In the genomic region with DNA sequence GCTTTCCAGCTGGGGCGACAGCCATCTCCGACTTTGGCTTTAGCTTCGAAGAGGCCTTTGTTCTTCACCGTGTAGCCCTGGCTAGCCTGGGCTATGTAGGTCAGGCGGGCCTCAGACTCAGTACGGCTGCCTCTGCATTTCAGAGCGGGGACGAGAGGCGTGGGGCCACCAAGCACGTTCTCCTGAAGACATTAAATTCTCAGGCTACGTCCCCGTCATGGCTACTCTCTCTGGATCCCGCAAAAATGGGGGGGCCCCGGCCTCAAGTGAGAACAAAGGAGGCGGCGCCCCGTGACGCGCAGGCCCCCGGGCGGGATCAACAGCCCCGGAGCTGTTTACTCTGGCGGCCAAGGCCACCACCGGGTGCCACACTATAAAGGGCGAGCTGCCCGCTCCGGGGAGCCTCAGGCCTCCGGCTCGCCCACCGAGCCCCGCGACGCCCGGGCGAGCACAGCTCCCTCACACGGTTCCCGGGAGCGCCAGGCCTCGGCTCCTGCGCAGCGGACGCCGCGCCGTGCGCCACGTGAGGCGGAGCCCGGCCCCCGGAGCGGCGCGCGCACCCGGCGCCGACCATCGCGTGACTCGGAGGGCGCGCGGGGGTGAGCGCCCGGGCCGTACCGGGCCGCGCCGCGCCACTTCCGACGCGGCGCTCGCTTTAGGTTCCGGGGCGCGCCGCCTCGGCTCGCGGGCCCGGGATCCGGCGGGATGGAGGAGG, we compare ENCODE assay signal across 8 mouse cellular contexts. TPM values are rescaled to one million over a fixed set of nuclear protein-coding genes. Genes with fewer than 3 reads are reported as not detected.
DNase-seq lines count a peak whose midpoint lies in the region; ATAC-seq and TF ChIP-seq lines count a peak whose summit lies in the region.

A gene (plus strand): TSS at position 599 of the 715 bp plus-strand sequence.

- peaks cover 21% of the 10 kb centered on the region for H3K4me1 ChIP-seq in bone marrow macrophage, adult 2 months (ENCODE audit: control insufficient read depth, insufficient read depth, low read length)
- H3K4me1 ChIP-seq in embryonic facial prominence, embryonic 15.5 days: peaks cover 19% of the 10 kb centered on the region
- peaks cover 18% of the 10 kb centered on the region for H3K4me1 ChIP-seq in heart, embryonic 11.5 days (ENCODE audit: control insufficient read depth, insufficient read depth, low read length)
- peaks cover 28% of the 10 kb centered on the region for H3K4me1 ChIP-seq in kidney, embryonic 16.5 days (ENCODE audit: insufficient read depth, low read length)
- H3K4me1 ChIP-seq in liver, adult 2 months (ENCODE audit: control insufficient read depth, insufficient read depth, low read length): peaks cover 34% of the 10 kb centered on the region

- H3K27ac ChIP-seq in bone marrow macrophage, adult 2 months (ENCODE audit: insufficient read depth, low read depth, low read length): peak within 1 kb of the TSS; percentile 91
- H3K27ac ChIP-seq in embryonic facial prominence, embryonic 15.5 days (replicated peaks): peak within 1 kb of the TSS; percentile 99
- peak within 1 kb of the TSS; percentile 97 for H3K27ac ChIP-seq in heart, embryonic 11.5 days (ENCODE audit: low read depth, low read length)
- H3K27ac ChIP-seq in kidney, embryonic 16.5 days (ENCODE audit: low read length): peak within 1 kb of the TSS; percentile 98
- H3K27ac ChIP-seq in liver, adult 2 months (replicated peaks; ENCODE audit: insufficient read depth, low read depth, low read length): peak within 1 kb of the TSS; percentile 100

- no peak for TF ChIP-seq CTCF in bone marrow macrophage, adult 2 months (IDR thresholded peaks at IDR 0.05; ENCODE audit: low read depth, low read length)
- 0 out of 2 replicates have a peak, but pooled peaks have one; percentile 4 for TF ChIP-seq CTCF in liver, adult 2 months (IDR thresholded peaks at IDR 0.05; ENCODE audit: low read depth, low read length)

- no peaks in the 10 kb centered on the region for H3K9me3 ChIP-seq in embryonic facial prominence, embryonic 15.5 days (replicated peaks)
- no peaks in the 10 kb centered on the region for H3K9me3 ChIP-seq in heart, embryonic 11.5 days (replicated peaks; ENCODE audit: control insufficient read depth, low read length)
- H3K9me3 ChIP-seq in kidney, embryonic 16.5 days (ENCODE audit: low read length): no peaks in the 10 kb centered on the region

- under 1% methylated on average over 86 of the region's 86 CpGs for WGBS in embryonic facial prominence, embryonic 15.5 days
- WGBS in heart, embryonic 11.5 days (ENCODE audit: insufficient replicate concordance): under 1% methylated on average over 54 of the region's 86 CpGs
- under 1% methylated on average over 81 of the region's 86 CpGs for WGBS in kidney, embryonic 16.5 days
- WGBS in liver, adult 2 months: 1% methylated on average over 72 of the region's 86 CpGs

- no peak for TF ChIP-seq POLR2A in bone marrow macrophage, adult 2 months (IDR thresholded peaks at IDR 0.05; ENCODE audit: borderline replicate concordance, low read depth, low read length)
- TF ChIP-seq POLR2A in liver, adult 2 months (IDR thresholded peaks at IDR 0.05; ENCODE audit: extremely low read depth, insufficient read depth, low read length): peak; percentile 59; the same call in 1 of the 2 replicates

- H3K36me3 ChIP-seq in embryonic facial prominence, embryonic 15.5 days: no peaks in the 10 kb centered on the region
- no peaks in the 10 kb centered on the region for H3K36me3 ChIP-seq in heart, embryonic 11.5 days (ENCODE audit: control insufficient read depth, insufficient read depth, low read length)
- H3K36me3 ChIP-seq in kidney, embryonic 16.5 days (ENCODE audit: insufficient read depth, low read length): no peaks in the 10 kb centered on the region
- peaks cover 2% of the 10 kb centered on the region; the same call in 1 of the 2 replicates for H3K36me3 ChIP-seq in liver, adult 2 months (ENCODE audit: control insufficient read depth, insufficient read depth, low read length)

- H3K27me3 ChIP-seq in embryonic facial prominence, embryonic 15.5 days: no peaks in the 10 kb centered on the region
- H3K27me3 ChIP-seq in heart, embryonic 11.5 days (ENCODE audit: control insufficient read depth, insufficient read depth, low read length): no peaks in the 10 kb centered on the region
- H3K27me3 ChIP-seq in kidney, embryonic 16.5 days (ENCODE audit: insufficient read depth, low read length): no peaks in the 10 kb centered on the region
- no peaks in the 10 kb centered on the region for H3K27me3 ChIP-seq in liver, adult 2 months (ENCODE audit: control insufficient read depth, insufficient read depth, low read length)

- DNase-seq in B cell, adult 2 months: peak; percentile 82 to 89
- peak; percentile 61 for DNase-seq in liver, adult 2 months (ENCODE audit: extremely low read depth, low read depth, low spot score)
- DNase-seq in spleen, postnatal 4 days (ENCODE audit: low spot score in 2 of 2): peak; percentile 71 to 87

- H3K9ac ChIP-seq in embryonic facial prominence, embryonic 15.5 days: peak within 1 kb of the TSS; percentile 89
- H3K9ac ChIP-seq in heart, embryonic 11.5 days (ENCODE audit: low read depth, low read length): peak within 1 kb of the TSS; percentile 97
- peak within 1 kb of the TSS; percentile 100 for H3K9ac ChIP-seq in kidney, embryonic 16.5 days (replicated peaks; ENCODE audit: low read length)
- peak within 1 kb of the TSS; percentile 98 for H3K9ac ChIP-seq in liver, adult 2 months (ENCODE audit: low read depth, low read length)

- H3K4me3 ChIP-seq in bone marrow macrophage, adult 2 months (ENCODE audit: insufficient read depth, low read length): peak within 1 kb of the TSS; percentile 99
- peak within 1 kb of the TSS; percentile 98 for H3K4me3 ChIP-seq in embryonic facial prominence, embryonic 15.5 days (replicated peaks)
- peak within 1 kb of the TSS; percentile 95 for H3K4me3 ChIP-seq in heart, embryonic 11.5 days (ENCODE audit: low read depth, low read length)
- peak within 1 kb of the TSS; percentile 98 for H3K4me3 ChIP-seq in kidney, embryonic 16.5 days (ENCODE audit: low read length)
- H3K4me3 ChIP-seq in liver, adult 2 months (ENCODE audit: insufficient read depth, low read depth, low read length): peak within 1 kb of the TSS; percentile 87

- peak within 1 kb of the TSS; percentile 77 for H3K4me2 ChIP-seq in embryonic facial prominence, embryonic 15.5 days (replicated peaks)
- H3K4me2 ChIP-seq in heart, embryonic 11.5 days: peak within 1 kb of the TSS; percentile 75
- peak within 1 kb of the TSS; percentile 67 for H3K4me2 ChIP-seq in kidney, embryonic 16.5 days (replicated peaks; ENCODE audit: low read depth, low read length)

- peak; percentile 95 for ATAC-seq in embryonic facial prominence, embryonic 15.5 days (ENCODE audit: insufficient number of reproducible peaks, low FRiP score, low TSS enrichment, low read depth)
- peak; percentile 90 for ATAC-seq in heart, embryonic 11.5 days (replicated peaks; ENCODE audit: insufficient number of reproducible peaks, low FRiP score, low TSS enrichment)
- ATAC-seq in kidney, embryonic 16.5 days (ENCODE audit: low FRiP score, low TSS enrichment): peak; percentile 94
- peak; percentile 50 for ATAC-seq in monocyte, adult 5-6 weeks (replicated peaks; ENCODE audit: insufficient number of reproducible peaks, low FRiP score, low TSS enrichment, poor library complexity, severe bottlenecking)

- peaks cover 20% of the 10 kb centered on the region; the same call in 1 of the 2 replicates for H3K79me2 ChIP-seq in liver, adult 2 months (ENCODE audit: control insufficient read depth, insufficient read depth, low read length)

RNA-seq across cellular contexts. Expression of the gene that starts here (rescaled TPM):
- polyA plus RNA-seq in bone marrow macrophage, adult 2 months (2012; ENCODE audit: insufficient read depth, insufficient read length, missing spikeins): 33.7 and 35.4 TPM in 2 replicates
- polyA plus RNA-seq in embryonic facial prominence, embryonic 15.5 days (2015; fragmentation: Nextera tagmentation; extraction: Ambion mirVana): 53.8 and 56.7 TPM in 2 replicates
- 41.6 and 42.9 TPM in 2 replicates for polyA plus RNA-seq in heart, embryonic 11.5 days (2014; fragmentation: Nextera tagmentation; extraction: Ambion mirVana)
- polyA plus RNA-seq in kidney, embryonic 16.5 days (2015; fragmentation: Nextera tagmentation; extraction: Ambion mirVana): 54.3 and 60.6 TPM in 2 replicates
- 29.2 and 42.6 TPM in 2 replicates for total RNA-seq in liver, adult 2 months (2014; rRNA removed)
- polyA plus RNA-seq in liver, adult 2 months (2012; rRNA removed): 9.9 and 10.5 TPM in 2 replicates
- 18.5 to 20.5 TPM (median 19.4 TPM) in 3 replicates for total RNA-seq in monocyte, adult 5-6 weeks (2017)

Comparison
In these comparisons a context has a peak if more than half of its experiments do, and no peak if none do; other contexts are left out.
1. Peak in every context shown above with its lines: DNase-seq, ATAC-seq, H3K4me3 ChIP-seq and H3K27ac ChIP-seq.